Mouse (Mus musculus) CH12F3 (cell line): ENCODE data around the gene Dazap1.

Experiments
- in situ Hi-C: fragments of 300-500 bp; cut with MboI; formaldehyde crosslinking; loops from 2 replicates; pipeline ENCODE4 v1.14.3; 2020; ENCODE audit warnings: low sequenced_read_pairs

Gene Dazap1

DNA sequence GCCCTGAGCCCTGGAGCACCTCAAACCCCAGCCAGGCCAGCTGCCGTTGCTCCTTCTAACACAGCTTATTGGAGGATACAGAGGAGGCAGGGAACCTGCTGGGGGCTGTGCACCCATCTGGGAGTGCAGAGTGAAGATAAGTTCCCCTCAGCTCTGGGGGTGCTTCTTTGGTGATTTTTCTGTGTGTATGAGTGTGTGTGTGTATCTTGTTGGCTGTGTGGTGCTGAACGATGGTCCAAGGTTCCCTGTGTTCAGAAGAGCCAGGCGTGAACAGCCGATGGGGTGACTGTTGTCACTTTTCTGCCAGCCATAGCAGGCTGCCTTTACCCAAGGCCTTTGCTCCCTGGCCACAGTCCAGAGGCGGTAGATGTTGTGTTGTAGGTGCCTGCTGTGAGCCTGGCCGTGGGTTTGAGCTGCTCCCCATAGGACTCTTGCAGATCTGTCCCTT lies 9.5 kb downstream of the Dazap1 start:
- in situ Hi-C loops, result no loop called here

DNA sequence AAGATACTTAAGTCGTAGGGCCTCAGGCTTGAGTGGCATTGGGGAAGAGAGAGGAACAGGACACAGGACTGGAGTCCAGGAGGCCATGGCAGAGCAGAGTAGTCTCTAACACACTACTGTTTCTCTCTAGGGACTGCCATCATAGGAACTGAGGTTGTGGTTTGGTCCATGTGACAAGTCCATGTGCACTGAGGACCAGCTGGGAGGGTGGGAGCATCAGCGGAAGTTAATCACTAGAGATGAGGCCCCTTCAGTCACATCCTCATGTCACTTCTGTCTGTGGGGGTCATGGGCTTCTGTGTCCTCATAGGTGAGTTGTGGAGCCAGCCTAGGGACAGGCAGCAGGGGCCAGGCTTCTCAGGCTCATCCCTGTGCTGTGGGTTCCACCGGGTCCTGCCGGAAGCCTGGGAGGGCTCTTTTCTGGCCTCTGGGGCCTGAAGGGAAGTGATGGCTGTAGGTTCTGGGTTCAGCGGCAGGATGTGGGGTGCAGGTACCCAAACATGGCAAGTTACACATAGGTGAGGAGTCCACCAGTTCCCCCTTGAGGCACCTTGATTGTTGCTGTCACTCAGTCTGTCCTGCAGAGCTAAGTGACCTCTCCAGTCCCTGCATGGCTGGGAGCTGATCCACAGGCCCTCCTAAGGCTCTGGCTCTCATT lies 10.0 kb downstream of the Dazap1 start:
- in situ Hi-C loops, result no loop called here

DNA sequence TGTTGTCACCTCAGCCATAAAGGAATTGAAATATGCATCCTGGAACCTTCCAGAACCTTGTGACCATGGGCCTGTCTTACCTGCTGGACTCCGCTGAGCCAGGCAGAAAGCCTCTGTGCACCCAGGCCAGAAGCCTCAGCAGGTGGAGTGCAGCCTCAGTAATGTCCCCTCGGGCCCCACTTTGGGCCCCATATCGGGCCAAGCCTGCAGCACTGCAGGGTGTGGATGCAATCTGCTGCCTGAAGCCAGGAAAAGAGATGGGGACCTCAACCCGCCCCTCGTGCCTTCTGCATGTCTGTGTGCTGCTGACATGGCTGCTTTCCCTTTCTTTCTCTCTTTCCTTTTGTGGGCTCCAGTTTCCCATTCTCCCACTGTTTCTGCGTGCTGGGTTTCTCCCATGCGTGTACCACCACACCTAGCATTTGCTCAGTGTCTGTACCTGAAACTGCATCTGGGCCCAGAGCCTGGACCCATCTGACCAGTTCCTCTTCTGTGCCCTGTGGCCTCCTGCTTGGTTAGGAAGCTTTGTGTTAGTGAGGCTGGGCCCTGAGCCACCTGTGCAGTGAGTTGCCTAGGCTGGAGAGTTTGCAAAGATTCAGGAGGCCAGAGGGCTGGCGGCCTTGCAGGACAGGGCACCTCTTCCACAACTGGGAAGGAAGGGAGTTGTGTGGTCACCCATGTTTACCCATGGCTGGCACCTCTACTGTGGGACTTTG lies 10.7 kb downstream of the Dazap1 start:
- in situ Hi-C loops, result no loop called here

DNA sequence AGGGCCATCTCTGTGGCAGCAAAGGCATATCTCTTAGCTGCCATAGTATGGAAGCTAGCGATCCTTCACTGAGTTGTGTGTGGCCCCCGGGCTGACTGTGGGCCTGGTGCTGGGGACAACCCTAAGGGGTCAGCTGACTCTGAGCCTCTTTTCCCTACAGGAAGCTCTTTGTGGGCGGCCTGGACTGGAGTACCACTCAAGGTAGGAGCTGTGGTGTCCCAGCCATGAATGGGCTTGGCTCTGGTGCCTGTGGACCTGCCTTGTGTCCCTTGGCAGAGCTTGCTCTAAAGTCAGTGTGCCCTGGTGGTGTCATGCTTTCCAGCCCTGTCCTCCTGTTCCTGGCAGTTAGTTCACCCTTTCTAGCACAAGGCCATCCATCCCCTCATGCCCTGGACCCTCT lies 12.6 kb downstream of the Dazap1 start:
- in situ Hi-C loops, result no loop called here

DNA sequence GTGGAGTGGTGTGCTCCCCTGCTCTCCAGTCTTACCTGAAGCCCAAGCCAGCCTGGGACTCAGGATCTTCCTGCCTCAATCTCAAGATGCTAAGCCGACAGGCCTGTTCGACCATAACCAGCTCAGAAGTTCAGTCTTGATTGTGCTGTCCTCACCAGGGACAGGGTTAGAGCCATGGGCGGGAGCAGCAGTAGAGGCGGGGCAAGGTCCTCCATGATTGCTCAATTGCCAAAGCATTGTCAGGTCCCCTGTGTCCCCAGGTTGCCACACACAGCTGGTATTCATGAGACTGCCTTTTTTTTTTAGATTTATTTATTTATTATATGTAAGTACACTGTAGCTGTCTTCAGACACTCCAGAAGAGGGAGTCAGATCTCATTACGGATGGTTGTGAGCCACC lies 15.0 kb downstream of the Dazap1 start:
- in situ Hi-C loops, result no loop called here

DNA sequence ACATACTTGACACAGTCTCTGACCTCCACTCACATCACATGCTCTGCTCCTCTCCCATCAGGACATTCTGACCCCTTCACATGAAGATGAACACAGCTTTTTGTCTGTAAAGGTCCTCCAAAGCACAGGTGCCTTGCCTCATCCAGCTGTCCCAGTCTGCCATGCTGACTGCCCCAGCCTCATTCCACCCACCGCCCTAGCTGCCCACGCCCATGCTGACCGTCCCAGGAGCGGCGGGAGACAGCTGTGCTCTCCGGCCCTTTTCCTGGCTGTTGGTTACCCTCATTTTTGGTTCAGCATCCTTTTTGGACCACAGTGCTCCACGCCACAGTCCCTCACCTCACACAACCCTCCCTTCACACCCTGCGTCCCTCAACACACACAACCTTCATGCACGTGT lies 17.1 kb downstream of the Dazap1 start:
- in situ Hi-C loops, result no loop called here

DNA sequence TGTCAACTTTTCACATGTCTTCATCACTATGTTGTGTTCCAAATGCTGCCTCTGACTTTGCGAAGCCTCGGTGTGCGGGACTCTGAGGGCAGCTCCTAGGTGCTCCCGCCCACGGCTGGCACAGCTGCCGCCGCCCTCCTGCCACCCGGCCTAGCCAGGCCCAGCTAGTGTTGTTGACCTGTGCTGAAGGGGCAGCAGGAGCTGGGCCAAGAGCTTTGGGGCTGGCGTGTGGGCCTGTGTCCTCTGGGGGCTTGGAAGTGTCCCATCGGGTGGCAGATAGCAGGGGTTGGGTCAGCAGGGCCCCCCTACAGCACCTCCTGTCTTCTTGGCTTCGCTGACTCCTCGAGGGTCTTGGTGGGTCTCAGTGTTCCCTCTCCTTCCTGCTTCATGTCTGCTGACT lies 18.0 kb downstream of the Dazap1 start:
- in situ Hi-C loops, result no loop called here

DNA sequence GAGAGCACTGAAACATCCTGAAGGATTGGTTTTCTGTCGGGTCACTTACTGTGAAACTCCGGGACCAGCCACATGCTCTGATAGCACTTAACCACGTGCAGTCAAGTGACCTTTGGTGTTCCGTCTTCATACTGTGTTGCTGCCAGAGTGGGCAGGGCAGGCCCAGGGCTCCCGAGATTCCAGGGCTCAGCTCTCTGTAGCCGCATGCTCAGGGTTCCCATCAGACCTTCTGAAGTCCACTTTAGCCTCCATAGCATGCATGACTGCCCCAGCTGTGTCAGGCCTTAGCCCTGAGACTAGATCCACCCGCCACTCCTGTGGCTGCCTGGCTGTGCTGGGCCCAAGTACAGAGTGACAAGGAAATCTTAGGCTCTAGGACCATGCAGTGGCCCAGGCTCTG lies 20.0 kb downstream of the Dazap1 start:
- in situ Hi-C loops, result no loop called here

DNA sequence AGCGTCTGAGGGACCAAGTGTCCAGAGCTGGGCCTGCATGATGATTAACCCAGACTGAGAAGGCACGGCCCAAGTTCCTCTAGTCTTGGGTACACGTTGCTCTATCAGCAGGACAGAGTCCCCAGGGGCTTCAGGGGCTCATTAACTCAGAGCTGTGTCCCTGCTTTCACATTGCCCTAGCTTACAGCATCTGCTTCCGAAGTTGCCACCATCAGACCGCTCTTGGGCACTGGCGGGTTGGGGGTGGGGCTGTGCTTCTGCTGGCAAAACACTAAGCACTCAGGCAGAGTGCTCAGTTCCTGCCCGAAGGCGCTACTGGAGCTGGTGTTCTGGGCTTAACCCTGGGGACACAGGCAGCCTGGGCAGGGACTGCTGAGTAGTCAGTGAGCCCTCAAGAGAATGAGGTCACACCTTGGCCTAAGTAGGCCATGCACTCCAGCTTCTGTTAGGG lies 20.7 kb downstream of the Dazap1 start:
- in situ Hi-C loops, result no loop called here

DNA sequence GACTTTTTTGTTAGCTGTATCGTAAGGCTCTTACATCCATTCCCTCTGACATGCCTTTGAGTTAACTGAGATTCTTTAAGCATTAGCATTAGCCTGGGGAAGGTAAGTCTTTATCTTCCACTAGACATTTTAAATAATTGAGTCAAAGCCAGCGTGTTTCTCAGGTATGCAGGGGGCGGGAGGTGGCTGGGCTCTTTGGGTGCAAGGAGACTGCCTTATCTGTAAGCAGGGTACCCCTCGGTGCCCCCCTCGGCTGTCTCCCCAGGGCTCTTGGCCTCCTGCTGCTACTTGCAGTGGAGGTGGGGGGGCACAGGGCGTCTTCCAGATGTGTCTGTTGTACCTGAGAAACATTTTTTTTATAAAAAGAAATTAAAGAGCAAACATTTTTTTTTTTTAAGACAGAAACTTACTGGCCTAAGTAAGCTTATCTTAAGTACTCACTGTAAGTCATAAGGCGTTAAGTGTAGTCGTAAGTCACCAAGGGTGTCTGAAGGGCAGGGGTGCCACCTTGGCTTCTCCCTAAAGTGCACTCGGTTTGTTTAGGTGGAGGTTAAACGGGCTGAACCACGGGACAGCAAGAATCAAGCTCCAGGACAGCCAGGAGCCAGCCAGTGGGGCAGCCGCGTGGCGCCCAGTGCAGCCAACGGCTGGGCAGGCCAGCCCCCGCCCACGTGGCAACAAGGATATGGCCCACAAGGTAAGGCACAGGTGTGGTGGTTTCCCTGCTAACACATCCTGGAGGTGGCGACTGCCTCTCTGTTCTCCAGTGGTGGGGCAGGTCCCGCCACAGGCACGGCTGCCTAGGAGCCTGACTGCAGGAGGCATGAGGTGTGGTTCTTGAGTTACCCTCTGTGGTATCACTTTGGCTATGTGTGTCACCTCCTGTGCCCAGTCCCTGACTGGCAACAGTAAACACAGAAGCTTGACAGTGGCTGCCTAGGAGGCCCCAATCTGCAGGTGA lies 21.5 kb downstream of the Dazap1 start:
- in situ Hi-C loops, result no loop called here

DNA sequence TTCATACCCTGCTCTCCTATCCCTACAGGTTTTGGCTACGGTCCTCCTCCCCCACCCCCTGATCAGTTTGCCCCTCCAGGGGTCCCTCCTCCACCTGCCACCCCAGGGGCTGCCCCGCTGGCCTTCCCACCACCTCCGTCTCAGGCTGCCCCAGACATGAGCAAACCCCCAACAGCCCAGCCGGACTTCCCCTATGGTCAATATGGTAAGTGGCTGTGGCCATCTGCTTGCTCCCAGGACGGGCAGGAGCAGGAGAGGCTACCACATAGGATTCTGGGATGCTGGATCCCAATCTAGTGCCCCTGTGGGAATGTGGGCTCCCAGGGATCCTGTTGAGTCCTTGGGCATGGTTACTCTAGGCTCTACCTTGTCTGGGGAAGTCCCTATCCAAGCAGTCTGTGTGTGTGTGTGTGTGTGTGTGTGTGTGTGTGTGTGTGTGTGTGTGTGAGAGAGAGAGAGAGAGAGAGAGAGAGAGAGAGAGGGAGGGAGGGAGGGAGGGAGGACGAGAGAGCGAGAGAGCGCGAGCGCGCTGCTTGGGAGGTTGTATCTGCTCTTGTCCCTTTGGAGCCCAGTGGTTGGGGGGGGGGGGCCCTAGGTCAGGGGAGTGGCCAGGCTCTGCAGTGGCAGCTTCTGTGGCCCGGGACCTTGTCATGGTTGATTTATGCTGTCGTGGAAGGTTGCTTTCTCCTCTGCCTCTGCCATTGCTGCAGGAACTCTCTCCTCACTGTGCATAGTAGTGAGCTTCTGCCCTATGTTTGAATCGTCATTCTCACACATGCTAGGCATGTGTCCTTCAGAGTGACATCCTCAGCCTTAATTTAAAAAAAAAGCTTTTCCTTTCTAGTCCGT lies 24.2 kb downstream of the Dazap1 start:
- in situ Hi-C loops, result no loop called here

DNA sequence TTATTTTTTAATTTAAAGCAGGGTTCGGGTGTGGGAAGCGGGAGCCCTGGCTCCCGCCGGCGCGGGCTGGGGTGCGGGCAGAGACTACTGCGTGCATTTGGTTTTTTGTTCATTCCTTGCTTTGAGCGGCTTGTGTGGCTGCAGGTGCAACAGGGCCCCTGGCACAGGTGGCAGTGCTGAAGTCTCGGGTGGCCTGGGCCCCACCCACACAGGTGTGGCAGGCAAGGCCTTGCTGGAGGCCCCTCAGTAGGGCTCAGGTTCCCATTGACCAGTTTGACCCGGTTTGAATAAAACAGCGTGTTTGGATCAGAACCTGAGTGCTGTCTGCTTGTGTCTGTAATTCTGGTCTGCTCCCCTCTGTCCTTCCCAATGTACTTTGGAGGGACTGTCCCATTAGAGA lies 26.8 kb downstream of the Dazap1 start:
- in situ Hi-C loops, result no loop called here

DNA sequence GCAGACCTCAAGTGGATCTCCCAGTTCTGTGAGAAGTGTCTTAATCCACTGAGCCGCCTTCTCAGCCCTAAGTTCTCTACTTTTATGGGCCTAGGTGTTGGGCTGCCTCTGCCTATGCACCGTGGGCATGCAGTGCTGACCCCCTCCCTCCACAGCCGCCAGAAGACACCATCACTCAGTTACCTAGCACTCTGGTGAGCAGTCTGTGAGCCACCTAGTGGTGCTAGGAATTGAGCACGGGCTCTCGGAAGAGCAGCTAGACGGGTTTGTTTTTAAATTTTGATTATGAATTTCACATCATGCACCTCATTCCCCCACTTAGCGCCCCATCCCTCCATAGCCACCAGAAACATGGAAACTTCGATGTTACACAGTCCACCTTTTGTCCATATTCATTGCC lies 27.4 kb downstream of the Dazap1 start:
- in situ Hi-C loops, result no loop called here

DNA sequence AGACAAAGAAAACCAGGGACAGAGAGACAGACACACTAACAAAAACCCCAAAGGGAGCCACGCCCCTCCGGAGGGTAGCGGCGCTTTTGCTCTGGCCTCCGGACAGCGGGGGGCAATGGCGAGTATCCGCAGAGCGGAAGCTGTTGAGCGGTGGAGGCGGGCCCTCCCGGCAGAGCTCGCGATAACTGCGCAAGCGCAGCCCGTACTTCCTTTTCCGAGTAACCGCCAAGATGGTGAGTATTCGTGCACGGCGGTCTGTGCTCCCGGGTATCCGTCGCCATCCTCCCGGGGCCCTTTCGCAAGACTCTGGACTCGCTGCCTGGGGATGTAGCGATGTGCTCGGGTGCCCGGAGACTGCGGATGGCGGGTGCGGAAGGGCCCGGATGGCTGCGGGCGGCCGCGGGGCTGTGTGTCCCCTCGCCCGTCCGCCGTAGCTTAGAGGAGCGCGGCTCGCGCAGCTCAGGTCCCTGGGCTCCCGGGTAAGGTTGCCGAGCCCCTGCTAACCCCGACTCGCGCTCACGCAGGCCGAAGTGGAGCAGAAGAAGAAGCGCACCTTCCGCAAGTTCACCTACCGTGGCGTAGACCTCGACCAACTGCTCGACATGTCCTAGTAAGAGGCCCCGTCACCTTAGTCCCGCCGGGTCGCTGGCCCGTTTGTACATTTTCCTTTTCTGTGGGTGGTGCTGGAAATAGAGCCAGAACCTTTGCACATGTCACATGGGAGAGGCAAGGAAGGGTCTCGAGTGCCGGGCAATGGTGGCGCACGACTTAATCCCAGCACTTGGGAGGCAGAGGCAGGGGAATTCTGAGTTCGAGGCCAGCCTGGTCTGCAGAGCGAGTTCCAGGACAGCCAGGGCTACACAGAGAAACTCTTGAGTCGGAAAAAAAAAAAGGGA lies 31.2 kb downstream of the Dazap1 start, which contains the start of gene Rps15:
Gene Rps15, plus strand, starts transcription at position 203 of the 896 bp plus-strand sequence.
- in situ Hi-C loops, result no loop called here

DNA sequence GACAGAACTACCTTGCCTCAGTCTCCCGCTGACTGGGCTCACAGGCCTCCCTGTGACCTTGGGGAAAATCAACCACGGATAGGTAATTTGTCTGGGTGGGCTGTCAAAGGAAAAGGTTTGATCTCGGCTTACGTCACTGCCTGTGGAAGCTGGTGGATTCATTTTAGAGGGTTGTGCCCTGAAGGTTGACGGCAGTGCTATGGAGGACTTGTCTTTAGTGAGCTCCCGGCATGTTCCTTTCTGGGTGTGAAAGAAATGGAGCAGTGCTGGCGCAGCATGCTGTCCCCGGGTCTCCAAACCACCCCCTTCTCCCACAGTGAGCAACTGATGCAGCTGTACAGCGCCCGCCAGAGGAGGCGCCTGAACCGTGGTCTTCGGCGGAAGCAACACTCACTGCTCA lies 32.0 kb downstream of the Dazap1 start:
- in situ Hi-C loops, result no loop called here

DNA sequence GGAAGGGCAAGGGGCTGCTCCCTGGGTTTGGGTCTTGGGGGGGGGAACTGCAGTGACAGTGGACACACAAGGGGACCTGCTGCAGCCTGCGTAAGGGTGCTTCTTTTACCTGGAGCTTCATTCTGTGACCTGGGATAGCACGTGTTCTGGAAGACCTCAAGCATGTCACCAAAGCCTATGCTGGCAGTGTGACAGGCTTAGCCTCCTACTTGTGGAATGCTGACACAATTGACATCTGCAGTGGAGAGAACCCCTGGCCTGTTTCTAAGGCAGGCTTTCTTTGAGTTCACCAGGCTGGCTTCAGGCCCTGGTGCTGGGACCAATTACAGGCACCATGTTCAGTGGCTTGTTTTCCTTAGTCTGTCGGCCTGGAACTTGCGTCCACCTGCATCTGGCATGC lies 33.0 kb downstream of the Dazap1 start:
- in situ Hi-C loops, result no loop called here

DNA sequence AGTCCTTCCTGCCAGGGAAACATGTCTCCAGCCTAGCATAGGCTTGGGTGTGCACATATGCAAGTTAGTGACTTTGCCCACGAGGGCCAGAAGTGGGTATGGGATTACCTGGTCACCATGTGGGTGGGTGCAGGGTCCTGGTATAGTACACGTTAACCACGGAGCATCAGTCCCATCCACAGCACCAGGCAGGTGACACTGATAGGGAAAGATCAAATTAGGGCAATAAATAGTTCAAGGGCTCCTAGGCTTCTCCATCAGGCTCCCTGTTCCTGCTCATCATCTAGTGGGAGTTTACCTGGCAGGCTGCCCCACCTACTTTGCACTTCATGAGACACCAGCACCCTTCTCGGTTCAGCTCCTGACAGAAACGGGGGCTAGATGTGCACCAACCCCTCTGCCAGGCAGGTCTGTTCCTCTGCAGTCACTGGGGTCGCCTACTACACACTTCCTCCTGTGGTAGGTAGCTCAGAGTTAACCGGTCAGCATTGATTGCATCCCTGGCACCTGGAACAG lies 33.6 kb downstream of the Dazap1 start:
- in situ Hi-C loops, result no loop called here

DNA sequence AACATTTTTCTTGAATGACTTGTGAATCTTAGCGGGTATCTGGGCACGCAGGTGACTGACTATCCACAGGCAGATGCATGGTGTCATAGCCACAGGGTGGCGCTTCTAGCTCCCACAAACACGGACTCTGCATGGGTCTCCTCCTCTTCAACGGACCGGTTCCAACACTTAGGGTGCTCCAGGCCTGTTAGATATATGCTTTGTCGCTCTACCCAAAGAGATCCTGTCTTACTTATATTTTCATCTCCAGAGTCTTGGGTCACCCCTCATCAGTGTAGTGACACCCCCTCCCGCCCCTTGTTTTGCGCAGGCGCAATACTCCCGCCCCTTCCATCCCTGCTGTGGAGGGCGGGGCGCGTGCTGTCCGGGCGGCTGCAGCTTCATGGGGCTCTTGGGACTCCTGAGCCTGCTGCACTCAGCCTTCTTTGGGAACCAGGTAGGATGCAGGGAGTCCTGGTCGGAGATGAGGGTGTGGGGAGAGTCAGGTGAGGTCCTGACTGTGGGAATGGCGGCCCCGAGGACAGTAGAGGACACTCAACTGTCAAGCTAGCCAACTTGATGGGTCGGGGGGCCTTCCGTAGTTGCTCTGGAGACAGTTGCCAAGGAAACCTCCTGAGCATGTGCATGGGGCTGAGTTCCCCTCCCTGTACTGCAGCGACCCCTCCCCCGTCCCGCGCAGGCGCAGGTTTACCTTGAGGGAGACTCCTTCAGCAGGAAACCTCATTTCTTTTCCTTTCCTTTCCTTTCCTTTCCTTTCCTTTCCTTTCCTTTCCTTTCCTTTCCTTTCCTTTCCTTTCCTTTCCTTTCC lies 34.5 kb downstream of the Dazap1 start, which contains the start of gene Apc2:
Gene Apc2, plus strand, starts transcription at position 360 of the 808 bp plus-strand sequence.
- in situ Hi-C loops, result no loop called here
